Mouse (Mus musculus): ENCODE measurements at regions not wholly inside any gene's neighbourhood (a gene's known extent, or its start where the extent isn't known, plus 50 kb on each side); places are given as distances from the start of the nearest gene placed in this dataset.

DNA sequence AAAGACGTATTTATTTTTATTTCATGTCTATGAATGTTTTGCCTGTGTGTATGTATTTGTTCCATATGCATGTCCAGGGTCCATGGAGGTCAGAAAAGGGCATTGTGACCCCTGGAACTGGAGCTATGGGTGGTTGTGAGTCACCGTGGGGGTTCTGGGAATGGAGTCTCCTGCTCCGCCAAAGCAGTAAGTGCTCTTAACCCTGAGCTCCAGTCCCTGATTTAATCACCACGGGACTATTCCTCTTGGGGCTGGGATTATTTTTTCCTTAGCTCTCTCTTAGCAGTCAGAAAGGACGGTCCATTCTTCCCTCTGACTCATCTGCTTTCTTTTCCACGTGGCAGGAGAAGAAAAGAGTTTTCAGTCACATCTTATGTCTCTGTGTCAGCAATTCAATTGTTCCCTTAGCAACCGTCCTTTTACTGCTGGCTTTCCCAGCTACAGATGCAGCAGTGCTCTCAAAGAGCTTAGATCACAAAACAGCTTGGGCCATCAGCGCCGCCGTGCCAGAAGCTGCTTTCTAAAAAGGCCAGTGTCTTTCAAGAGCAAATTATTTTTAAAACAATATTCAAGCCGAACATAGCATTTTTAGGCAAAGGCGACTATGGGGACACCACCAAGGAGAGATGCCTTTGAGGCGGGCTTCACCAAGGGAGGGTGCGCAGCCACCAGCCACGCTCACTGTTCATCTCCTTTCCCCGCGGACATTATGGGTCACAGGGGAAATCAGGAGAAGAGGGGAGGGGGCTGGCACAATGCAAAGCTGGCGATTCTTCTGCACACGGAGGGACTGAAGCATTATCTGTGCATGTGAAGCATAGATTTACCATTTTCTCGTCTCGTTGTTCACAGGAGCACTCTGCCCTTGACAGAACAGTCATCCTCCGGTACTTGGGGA, 110.8 kb downstream of the Map3k7 start:
- ATAC-seq, result no peak

DNA sequence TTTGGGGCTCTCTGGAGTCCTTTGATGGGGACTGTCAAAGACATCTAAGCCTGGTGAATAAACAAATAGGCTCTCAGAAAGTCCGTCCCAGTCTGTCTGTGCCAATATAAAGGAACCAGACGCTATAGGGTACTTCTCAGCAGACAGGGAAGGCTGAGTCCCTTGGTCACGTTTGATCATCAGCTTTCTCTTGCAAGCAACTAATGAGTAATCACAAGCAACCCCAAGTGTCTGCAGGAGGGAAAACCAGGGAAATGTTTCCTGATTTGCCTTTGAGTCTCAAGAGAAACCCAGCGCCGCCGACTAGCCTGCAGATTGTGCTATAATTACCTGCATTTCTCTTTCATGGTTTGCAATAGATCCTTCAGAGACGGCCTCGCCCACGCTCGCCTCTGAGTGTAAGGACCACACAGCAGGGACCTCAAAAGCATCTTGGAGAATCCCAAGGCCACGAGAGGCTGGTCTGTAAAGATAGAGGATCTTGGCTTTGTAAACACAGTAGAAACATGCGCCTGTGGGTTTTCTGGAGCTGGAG, 112.6 kb downstream of the Map3k7 start:
- no peak for ATAC-seq

DNA sequence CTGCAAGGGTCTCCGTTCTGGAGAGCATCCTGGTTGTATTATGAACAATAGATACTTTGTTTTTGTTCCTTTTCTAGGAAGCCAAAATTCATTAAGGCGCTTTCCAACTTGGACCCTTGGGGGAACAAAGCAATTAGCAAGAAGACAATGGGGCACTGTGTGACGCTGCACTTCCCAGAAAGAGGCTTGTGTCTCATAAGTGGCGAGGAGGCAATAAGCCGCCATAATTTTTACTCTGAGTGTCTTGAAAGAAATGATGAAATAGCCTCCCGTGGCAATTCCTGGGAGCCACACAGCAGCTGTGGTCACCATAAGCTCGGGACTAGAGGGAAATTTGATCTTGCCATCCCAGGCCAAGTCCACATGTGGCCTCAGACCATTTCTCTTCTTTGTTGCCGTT, 119.6 kb downstream of the Map3k7 start:
- ATAC-seq, result no peak

DNA sequence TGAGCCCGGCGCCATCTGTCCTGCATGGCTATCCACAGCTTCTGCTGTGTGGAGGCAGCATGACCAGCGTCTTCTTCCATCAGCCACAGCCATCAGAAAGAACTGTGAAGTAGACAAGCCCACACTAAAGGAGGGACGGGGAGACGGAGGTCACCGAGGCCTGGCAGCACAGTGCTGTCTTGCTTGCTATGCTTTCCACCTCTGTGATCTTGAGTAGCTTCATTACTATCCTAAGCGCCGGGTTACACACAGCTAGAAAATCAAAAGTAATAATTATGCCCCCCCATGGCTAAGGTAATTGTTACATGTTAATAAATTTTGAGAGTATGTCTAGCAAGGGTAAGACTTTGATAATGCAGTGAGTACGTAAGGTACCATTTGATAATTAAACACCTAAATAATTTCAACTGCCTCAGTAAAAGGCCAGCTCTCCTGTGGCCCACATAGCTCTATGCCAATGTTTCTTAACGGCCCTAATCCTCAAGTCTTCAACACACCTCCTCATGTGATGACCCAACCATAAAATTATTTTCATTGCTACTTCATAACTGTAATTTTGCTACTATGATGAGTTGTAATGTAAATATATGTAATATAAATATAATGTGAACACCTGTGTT, 120.5 kb downstream of the Map3k7 start:
- no peak for ATAC-seq

DNA sequence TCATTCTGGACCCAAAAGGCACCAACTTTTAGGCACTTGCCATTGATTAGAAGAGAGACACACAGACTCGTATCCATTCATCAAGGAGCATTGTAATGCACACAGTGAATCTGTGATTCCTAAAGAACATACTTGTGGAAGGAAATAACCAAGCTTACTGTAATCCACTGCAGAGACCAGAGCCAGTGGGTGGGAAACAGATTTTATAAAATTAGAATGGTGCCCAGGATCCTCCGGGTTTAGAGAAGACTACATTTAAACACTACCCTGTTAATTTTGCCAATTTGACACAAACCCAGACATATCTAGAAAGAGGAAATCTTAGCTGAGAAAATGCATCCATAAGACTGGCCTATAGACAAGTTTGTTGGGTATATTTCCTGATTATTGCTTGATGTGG, 121.1 kb downstream of the Map3k7 start:
- ATAC-seq, result no peak

DNA sequence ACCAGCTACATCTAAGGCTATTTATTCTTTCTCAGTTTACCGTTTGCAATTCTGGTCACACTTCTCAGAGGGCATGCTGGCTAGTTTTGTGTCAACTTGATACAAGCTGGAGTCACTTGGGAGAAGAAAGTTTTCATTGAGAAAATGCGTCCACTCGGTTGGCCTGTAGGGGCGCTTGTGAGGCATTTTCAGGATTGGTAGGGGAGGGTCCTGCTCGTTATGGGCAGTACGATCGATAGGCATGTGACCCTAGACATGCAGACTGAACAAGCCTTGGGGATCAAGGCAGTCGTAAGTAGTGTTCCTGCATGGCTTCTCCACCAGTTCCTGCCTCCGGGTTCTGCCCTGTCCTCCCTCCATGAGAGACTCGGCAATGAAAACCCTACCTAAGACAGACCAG, 127.2 kb downstream of the Map3k7 start:
- ATAC-seq, result no peak

DNA sequence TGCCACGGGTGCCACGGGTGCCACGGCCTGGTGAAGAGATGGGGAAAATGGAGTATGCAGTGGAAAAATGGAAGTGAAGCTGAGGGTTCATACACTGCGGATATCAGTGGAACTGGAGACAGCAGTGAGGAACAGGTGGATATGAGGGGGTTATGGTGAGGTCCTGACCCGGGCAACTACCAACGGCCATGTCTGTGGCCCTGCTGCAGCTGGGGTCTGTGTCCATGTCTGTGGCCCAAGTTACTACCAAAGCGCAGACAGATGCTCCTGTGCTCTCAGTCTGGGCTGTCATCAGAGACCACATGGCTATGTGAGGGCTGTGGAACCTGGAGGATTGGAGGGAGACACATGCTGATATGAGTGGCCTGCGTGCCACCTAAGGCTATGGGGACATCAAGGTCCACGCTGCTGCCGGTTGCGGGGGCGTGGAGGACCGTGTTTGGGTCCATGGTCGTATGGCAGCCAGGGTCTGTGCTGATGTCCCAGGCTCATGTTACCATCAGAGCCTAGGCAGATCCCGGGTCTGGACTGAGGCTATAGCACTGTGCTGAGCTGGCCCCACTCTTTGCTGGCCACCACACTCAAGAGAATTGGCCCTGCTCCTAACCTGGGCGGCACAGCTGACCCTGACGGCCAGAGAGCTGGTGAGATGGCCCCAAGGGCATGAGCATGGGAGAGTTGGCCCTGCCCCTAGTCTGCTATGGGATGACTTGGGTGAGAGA, 128.6 kb downstream of the Map3k7 start:
- no peak for ATAC-seq

DNA sequence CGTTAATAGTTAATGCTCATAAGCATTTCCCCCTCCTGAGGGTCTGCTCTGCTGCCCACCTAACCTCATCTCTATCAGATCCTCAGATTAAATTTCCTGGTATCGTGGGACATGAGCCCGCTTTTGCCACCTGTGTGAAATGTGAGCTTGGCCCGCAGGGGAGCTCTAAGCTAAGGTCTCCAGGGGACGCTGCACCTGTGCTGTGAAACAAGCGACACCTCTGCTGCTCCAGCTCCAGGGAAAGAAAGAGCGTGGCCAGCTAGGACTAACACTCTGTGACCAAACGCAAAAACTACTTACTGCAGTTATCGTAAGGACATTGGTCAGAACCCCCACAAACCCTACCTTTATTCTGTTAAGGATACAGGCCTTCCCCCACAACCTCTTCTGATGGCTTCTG, 134.3 kb downstream of the Map3k7 start:
- no peak for ATAC-seq

DNA sequence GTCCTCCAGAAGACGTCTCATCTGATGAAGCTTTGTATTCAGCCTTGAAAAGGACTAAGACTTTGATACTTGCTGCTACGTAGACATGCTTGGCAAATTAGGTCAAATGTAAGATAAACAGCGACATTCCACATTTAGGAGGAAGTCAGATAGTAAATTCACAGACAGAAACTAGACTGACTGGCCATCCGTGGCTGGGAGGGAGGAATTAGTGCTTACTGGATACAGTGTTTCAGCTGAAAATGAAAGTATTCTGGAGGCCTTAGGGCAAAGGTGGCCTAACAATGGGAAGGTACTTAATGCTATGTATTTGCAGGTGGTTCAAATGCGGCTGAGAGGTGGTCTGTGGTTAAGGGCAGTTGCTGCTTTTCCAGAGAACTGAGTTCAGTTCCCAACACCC, 137.1 kb downstream of the Map3k7 start:
- ATAC-seq, result no peak

DNA sequence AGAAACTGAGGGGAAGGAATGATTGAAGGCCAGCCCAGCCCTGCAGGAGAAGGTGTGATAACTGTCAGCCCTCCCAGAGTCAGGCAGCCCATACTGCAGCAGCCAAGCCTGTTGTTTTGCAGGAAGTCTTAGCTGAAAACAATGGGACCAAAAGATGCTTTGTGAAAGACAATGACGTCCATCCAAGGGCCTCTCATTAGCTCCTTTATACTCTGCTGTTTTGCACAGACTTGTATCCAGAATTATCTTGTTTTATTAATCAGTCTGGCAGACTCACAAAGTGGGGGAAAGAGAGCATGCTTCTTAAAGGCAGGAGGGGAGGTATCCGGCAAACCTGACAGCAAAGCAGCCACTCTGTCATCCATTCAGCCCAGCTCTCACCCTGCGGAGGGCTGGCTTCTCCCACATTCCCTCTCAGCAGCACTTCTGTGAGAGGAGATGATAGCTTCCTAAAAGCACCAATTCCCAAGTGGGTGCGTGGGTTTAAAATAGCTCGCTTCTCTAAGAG, 131.9 kb upstream of the Bach2 start:
- no peak for ATAC-seq

DNA sequence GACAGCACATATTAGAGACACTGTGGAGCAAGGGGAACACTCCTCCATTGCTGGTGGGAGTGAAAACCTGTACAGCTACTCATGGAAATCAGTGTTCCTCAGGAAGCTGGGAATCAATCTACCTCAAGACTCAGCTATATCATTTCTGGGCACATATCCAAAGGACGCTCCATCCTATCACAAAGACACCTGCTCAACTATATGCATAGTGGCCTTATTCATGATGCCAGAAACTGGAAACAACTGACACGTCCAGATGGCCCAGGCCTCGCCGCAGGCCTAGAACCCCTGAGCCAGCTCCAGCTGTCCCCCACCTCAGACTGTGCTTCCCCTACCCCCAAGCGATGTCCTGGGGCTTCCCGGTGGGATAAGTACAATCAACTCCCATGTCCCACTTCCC, 116.3 kb upstream of the Bach2 start:
- no peak for ATAC-seq

DNA sequence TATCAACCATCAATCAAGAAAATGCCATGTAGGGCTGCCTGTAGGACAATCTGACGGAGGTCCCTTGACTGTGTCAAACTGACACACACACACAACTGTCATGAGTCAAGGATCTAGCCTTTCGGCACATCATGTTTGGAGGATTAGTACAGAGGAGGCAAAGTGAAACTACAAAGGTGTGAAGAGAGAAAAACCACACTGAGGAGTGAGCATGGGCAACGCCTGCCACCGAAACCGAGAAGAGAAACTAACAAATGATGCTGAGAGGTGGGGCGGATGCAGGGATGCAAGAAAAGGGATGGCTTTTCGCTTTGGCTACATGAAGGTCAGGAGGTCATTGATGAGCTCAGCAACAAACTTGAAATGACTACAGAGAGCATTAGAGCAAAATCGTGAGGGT, 111.8 kb upstream of the Bach2 start:
- peak; percentile 99 for ATAC-seq

DNA sequence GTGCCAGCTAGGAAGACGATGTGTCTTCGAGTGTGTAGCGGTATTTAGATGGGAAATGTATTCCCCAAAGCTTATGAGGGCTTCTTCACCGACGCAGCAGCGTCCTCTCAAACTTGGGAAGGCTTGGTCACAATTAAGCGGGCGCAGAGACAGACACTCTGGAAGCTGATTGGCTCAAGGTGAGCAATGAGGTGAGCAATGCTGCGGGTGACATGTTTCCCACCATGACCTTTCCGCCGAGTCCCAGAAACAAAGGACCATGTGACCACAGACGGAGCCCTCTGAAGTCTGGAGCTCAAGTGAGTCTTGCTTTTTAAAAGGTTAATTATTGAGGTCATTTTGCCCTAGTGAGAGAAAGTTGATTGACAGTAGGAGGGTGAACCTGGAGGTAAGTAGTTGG, 108.0 kb upstream of the Bach2 start:
- no peak for ATAC-seq

DNA sequence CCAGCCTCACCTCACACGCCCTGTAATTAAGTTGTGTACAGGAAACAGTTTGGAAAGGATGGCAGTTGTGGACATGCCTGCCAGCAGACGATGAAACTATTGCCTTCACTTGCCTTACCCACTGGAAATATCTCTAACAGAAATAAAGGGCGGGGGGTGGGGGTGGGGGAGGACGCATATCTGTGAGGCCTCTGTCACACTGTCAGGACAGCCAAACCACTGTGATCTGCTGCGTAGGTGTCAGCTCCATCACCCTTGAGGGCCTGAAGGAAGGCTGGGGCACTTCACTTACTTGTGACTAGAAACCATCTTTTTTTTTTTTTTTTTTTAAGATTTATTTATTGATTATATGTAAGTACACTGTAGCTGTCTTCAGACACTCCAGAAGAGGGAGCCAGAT, 106.8 kb upstream of the Bach2 start:
- no peak for ATAC-seq

DNA sequence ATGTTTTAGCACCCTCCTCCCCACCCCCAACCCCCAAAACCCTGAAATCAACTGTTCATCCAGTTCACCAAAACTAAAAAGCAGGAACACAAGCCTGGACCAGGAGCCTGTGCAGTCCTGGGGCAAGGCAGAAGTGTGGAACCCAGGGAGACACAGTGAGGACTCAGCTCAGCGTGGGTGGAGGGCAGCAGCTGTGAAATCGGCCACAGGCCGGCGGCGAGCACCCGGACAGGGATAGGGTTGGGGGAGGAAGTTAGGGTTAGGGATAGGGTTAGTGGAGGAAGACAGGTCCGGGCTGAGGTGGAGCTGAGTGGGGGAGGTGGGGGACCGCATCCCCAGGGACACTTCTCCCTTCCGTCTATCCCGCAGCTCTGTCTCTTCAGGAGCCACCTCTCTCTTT, 102.5 kb upstream of the Bach2 start:
- ATAC-seq, result no peak

DNA sequence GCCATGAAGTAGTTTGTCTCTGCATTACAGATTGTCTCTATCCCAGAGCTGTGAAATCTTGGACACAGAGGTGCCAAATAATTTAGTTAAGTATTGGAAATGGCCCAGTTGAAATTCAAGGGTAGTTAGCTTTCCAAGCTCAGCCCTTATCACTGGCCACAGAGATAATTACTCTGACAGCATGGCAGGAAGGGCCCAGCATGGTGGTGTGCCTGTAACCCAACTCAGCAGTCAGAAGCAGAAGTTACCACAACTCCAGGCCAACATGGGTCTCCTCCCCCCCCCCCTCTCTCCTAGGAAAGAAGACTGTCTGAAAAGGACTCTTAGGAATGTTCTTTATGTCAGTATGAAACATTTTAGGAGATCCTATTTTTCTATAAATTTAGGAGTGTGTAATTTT, 101.4 kb upstream of the Bach2 start:
- ATAC-seq, result no peak

DNA sequence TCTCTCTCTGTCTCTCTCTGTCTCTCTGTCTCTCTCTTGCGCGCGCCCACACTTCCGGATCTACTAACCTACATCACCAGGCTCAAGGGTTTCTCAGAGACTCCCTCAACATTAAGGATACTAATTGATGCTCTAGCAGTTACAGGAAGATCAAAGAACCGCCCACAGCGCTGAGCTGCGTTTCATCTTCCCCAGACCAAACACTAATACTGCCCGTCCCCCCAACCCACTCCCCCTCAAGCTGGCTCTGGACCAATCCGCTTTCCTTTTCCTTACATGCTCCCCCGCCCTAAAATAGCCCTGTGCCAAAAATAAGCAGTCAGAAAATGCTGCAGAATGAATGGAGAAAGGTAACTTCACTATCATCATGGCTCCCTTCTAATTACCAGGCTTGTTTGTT, 100.6 kb upstream of the Bach2 start:
- peak; percentile 64 for ATAC-seq

DNA sequence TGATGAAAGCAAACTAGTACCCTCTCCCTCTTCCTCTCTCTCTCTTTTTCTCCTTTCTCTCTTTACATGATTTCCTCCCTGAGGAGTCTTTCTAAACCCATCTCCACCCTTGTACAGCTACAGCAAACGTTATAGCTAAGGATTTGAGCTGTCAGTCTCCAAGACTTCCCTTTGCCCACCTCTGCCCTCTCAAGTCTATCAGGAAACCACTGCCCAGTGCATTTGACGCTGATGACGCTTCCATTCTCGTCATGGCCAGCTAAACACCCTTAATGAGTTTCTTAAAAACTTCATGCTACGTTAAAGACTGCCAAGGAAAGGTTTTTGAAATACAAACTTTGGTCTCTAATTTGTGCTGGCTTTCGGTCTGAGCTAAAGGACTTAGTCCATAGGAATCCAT, 99.0 kb upstream of the Bach2 start:
- ATAC-seq, result no peak

DNA sequence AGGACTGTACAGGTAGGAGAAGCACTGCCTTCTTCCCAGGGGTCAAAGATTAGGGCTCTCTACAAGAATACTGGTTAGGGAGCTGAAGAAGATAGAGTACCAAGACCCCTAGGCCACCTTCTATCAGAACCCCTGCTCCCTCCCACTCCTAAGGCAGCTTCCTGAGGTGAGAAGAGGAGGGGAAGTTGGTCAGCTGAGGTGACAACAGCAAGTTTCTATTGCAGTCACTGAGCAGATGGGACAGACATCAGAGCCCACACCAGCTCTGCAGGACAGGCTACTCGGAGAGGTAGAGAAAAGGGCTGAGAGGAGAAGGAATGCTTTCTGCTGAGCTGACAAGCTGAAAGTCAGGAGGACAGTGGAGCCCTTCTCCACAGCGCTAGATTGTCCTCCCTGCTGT, 98.5 kb upstream of the Bach2 start:
- ATAC-seq, result no peak

DNA sequence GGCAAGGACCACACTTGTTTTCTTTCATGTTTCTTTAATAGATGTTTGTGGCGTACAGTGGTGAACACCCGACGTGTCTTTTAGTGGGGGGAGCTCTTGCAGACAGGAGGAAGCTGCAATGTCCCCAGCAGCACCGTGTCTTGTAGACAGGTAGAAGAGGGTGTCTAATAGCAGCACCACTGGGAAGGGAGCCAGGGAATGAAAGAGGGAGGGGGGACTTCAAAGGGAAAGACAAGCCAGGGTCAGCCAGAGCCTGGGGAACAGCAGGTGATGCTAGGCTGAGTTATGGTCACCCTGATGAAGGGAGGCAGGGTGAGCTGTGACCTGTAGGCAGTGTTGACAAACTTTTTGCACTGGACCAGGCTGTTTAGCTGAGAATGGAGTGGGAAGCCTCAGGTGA, 96.4 kb upstream of the Bach2 start:
- ATAC-seq, result no peak

DNA sequence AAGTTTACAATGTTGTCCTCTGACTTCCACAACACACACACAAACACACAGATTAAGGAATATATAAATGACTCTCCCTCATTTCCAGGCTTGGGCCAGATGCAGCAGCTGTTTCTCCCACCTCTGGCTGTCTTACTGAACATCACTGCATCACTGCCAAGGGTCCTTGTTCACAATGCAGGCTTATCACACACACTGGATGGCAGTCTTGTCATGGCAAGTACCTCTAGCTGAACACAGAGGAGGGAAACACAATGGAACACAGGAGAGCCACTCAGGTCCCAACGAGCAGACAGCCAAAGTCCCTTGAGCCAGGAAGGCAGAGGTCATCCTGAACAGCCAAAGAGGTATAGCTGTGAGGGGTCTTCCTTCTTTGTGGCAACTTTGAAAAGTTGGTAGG, 91.5 kb upstream of the Bach2 start:
- ATAC-seq, result no peak

DNA sequence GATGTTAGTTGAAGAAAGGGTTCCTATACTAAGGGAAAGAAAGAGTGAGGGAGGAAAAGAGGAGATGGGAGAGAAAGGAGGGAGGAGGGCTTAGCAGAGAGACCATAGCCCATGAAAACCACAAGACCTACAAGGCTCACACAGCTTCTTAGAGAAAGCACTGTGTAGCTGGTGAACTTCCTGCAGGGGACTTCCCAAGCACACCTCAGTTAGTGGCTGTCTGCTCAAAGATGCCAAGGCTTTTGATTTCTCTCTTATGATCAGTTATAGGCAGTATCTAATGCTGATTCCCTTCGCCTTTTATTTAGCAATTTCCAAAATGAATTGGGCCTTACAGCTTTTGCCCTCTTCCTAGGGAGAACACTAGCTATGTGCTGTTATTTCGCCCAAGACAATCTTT, 90.0 kb upstream of the Bach2 start:
- ATAC-seq, result peak; percentile 81

DNA sequence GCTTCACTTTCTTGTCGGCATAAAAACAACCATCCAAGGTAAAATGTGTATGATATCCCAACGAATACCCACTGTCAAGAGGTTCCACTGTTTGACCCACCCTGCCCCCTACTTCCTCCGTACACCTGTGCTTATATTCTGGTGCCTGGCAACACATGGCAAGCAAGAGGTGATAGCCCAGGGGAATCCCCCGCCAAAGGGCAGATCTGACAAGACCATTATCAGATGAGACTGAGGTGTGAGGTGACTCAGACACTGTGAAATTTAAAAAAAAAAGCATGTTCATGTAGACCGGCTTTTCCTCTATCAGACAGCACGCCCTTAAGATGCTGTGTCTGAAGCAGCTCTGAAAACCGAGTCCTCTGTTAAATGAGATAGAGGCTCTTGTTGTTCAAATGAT, 89.4 kb upstream of the Bach2 start:
- ATAC-seq, result peak; percentile 91

Measured in activated CD4-positive, CD25-positive, alpha-beta regulatory T cell, adult 4 months (primary cell).